Mouse (Mus musculus): ENCODE measurements at regions not wholly inside any gene's neighbourhood (a gene's known extent, or its start where the extent isn't known, plus 50 kb on each side); places are given as distances from the start of the nearest gene placed in this dataset.

- TF ChIP-seq POLR2A (IDR thresholded peaks at IDR 0.05; ENCODE audit: insufficient read depth, low read length) (no peak), CTCF (IDR thresholded peaks at IDR 0.05; ENCODE audit: low read depth, low read length) (no peak), EP300 (IDR thresholded peaks at IDR 0.05; ENCODE audit: insufficient read depth, low read depth, low read length) (no peak)
These were observed 100.8 kb upstream of the Psmd7 start for GRCm38 (mm10) chr8:107689020-107689419.
